Mouse (Mus musculus): ENCODE data around the gene Olfr1168. TPM values are rescaled to one million over a fixed set of nuclear protein-coding genes. Genes with fewer than 3 reads are reported as not detected.

Gene Olfr1168
- not detected in 2 replicates for polyA plus RNA-seq (2012)

GRCm38 (mm10) chr2:88181580-88181979, at the start of gene Olfr1168:
Gene Olfr1168, plus strand, starts transcription at chr2:88181880.

DNA sequence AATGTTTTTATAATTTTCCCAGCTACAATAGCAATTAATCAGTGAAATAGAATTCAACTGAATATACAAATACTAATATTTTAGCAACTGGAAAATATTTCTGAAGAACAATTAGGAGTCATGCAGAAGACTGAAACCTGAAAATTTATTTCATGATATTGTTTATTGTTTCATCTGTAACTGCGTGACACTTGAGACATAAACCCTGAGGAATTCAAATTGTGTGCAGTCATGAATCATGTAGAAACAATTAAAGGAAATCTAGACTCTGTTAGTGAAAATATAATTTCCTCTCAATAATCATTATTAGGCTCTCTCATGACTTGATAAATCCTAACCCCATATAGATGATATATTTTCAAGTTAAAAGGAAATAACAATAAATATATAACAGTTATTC, 26.6 kb upstream of the Olfr1168 start, which contains the start of gene Olfr1167:
TSS of gene Olfr1167 (minus strand) at position 101 of the 400 bp plus-strand sequence.

GRCm38 (mm10) chr2:88228234-88228633, 46.6 kb downstream of the Olfr1168 start, which contains the start of gene Olfr1170:
Gene Olfr1170, minus strand, starts transcription at chr2:88228334.

Other genes with a start within 250 kb of the Olfr1168 start
- gene Olfr1155, start 236.7 kb upstream of the Olfr1168 start, polyA plus RNA-seq (2012) = not detected in 2 replicates
- gene Olfr1156, start 228.8 kb upstream of the Olfr1168 start, polyA plus RNA-seq (2012) = not detected in 2 replicates
- not detected in 2 replicates for gene Olfr1157, start 213.6 kb upstream of the Olfr1168 start, polyA plus RNA-seq (2012)
- not detected in 2 replicates for gene Olfr74, start 207.2 kb upstream of the Olfr1168 start, polyA plus RNA-seq (2012)
- gene Olfr1158, start 191.8 kb upstream of the Olfr1168 start, polyA plus RNA-seq (2012) = not detected in 2 replicates
- not detected in 2 replicates for gene Olfr1160, start 173.6 kb upstream of the Olfr1168 start, polyA plus RNA-seq (2012)
- gene Olfr1161, start 159.1 kb upstream of the Olfr1168 start, polyA plus RNA-seq (2012) = not detected in 2 replicates
- gene Olfr73, start 144.2 kb upstream of the Olfr1168 start, polyA plus RNA-seq (2012) = not detected in 2 replicates
- gene Olfr1162, start 130.8 kb upstream of the Olfr1168 start, polyA plus RNA-seq (2012) = not detected in 2 replicates
- not detected in 2 replicates for gene Olfr1163, start 110.0 kb upstream of the Olfr1168 start, polyA plus RNA-seq (2012)
- gene Olfr1164, start 87.9 kb upstream of the Olfr1168 start, polyA plus RNA-seq (2012) = not detected in 2 replicates
- not detected in 2 replicates for gene Olfr1166, start 53.6 kb upstream of the Olfr1168 start, polyA plus RNA-seq (2012)
- not detected in 2 replicates for gene Olfr1167, start 26.7 kb upstream of the Olfr1168 start, polyA plus RNA-seq (2012)
- gene Olfr1170, start 46.5 kb downstream of the Olfr1168 start, polyA plus RNA-seq (2012) = not detected in 2 replicates
- not detected in 2 replicates for gene Olfr1173, start 98.0 kb downstream of the Olfr1168 start, polyA plus RNA-seq (2012)
- not detected in 2 replicates for gene Olfr1174-ps, start 133.3 kb downstream of the Olfr1168 start, polyA plus RNA-seq (2012)
- gene Olfr1175-ps, start 145.3 kb downstream of the Olfr1168 start, polyA plus RNA-seq (2012) = not detected in 2 replicates
- gene Olfr1176, start 154.8 kb downstream of the Olfr1168 start, polyA plus RNA-seq (2012) = not detected in 2 replicates
- gene Olfr1177-ps, start 164.6 kb downstream of the Olfr1168 start, polyA plus RNA-seq (2012) = not detected in 2 replicates
- not detected in 2 replicates for gene Olfr1178, start 205.2 kb downstream of the Olfr1168 start, polyA plus RNA-seq (2012)
- not detected in 2 replicates for gene Olfr1179, start 224.6 kb downstream of the Olfr1168 start, polyA plus RNA-seq (2012)
- not detected in 2 replicates for gene Olfr1180, start 237.3 kb downstream of the Olfr1168 start, polyA plus RNA-seq (2012)
- not detected in 2 replicates for gene Olfr1181, start 244.3 kb downstream of the Olfr1168 start, polyA plus RNA-seq (2012)

Data from megakaryocyte-erythroid progenitor cell, adult 5 weeks (primary cell).